Mouse (Mus musculus) lung, postnatal 36 days (tissue): Measurements from ENCODE around the gene Pde10a.

ENCODE experiments used
- DNase-seq: peaks from one replicate; pipeline ENCODE4 v3.0.0; 2022; ENCODE audit warnings: mixed read lengths

Pde10a gene

DNA sequence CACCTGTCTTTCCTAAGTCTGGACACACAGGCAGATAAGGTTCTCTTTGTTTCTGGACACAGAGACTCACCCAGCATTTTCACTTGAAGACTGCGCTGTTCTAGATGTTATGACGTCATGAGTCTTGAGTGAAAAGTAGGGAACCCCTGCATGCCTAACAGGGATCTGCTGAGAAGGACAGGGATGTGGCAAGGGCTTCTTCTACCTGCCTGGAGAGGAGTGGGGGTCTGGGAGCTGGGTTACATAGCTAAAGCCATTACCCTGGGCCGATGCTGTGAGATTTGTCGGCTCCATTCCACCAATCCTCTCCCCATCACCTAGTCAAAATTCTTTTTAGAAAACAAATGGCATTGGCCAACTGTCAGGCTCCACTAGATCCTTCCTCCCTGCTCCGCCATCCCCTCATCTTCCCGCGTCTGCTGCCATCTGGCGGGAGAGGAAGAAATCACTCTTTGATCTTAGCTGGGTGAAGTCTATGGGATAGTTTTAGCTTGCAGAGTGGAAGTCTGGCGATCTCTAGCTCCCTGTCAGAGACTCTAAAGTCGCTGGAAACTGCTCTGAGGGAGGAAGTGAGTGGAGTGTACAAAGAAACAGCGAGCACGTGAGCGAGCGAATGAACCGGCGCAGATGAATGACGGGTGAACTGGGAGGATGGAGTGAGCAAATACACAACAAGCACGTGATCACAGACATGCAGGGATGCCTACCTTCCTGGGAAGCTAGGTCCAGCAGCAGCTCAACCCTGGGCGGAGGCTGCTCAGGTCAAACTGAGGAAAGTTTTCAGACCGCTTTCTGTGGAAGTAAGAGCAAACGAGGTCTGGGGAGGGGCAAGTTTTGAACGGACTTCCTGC lies 67.5 kb downstream of the Pde10a start:
- DNase-seq: peak; percentile 53

DNA sequence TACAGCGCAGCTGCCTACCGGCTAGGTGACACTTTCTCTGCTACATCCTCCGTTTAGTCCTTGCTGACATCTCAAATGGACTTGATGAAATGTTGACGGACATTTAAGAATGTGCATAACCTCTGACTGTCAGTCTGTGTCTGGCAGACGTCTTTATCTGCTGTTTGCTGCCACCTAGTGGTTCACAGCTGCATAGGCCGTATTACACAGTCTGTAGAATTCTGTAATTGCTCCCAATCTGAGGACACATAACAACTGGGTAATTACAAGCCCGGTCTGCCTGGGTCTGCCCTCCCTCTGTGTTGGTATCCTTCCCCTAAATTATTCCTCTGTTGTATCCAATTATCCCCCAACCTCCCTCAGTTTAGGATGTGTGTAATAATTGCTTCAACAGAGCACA lies 72.6 kb downstream of the Pde10a start:
- DNase-seq: peak; percentile 75

DNA sequence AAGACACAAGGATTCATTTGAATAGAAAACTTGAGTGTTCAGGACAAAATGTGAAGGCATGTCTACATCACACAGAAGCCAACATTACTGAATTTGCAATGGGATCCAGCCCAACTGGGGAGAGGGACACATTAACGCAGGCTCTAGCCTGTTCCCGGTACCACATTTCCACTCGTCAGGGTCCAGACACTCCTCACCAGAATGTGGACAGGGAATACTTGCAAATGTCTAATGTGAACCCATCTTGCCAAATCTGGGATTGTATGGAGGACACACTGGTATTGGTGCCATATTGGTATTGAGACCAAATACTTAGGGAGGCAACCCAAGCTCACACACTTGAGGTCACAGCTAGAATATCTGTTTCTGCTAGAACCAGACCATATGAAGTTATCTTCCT lies 77.8 kb downstream of the Pde10a start:
- no peak for DNase-seq

DNA sequence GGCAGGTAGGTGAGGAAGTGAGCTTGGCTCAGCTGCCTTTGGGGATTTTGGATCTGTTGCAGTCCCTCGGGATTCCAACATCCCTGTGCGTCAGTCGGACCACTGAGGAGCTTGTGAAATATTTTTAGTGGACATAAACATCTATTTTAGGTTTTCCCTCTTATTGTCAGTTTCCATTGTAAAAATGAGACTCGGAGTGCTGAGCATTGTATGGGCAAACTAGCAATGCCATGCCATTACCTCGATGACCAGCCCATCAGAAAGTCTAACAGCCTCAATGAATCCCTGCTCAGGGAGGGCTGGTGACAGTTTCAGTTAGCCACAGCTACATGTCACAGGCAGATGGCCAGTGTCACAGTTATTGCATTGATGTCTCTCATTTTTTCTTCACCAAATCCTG lies 80.7 kb downstream of the Pde10a start:
- no peak for DNase-seq

DNA sequence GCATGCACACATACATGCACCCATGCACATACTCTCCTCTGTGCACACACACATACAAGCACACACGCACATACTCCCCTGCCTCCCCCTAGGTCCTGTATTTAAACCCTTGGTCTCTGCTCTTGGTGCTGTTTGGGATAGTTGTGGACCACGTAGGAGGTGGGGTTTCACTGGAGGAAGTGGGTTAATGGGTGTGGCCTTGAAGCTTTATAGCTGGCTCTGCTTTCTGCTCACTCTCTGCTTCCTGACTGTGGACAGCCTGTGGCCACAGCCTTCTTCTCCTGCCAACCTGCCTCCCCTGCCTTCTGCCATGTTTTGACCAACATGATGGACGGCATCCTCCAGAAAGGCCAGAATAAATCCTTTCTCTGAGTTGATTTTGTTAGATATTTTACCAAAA lies 81.5 kb downstream of the Pde10a start:
- DNase-seq: no peak

DNA sequence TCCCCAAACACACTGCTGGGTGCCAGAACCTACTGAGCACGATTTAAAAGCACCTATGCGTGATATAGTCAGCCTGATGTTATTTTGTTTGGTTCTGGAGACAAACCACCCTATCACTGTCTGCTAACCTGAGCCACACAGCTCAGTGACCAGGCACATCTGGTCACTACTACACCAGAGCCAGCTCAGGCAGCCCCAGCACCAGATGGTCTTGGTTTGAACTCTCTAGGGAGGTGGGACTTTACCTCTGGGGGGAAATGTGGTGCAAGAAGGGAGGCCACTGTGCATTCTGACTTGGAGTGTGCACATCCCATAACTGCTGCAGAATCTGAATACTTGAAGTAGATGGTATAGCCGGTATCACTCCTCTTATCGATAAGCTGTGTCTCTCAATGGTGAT lies 86.7 kb downstream of the Pde10a start:
- no peak for DNase-seq

DNA sequence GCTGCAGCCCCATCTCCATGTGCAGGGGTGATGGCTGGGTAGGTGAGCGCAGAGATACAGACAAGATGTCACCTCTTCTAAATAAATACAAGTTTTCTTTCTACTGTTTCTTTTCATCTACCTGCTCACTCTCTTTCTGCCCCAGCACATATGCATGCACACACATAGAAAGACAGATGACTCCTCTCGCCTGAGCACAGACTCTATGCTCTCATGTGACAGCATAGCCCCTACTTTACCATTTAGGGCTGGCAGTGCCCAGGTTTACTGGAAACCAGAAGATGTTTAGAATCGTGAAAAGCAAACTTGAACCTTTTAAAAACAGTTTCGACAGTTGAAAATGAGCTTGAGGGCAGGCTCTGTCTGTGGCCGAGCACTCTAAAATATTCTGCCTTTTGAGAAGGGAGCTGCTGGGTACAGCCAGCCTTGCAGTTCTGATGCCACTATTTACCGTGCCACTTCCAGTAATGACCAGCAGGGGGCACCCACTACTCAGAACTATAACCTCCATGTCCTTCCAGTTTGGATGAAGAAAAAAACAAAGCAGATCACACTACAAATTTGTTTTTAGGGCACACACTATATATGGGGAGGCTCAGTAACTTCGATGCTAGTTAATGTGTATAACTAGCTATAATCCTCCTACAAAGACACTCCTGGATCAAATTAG lies 88.8 kb downstream of the Pde10a start:
- DNase-seq: peak; percentile 88

DNA sequence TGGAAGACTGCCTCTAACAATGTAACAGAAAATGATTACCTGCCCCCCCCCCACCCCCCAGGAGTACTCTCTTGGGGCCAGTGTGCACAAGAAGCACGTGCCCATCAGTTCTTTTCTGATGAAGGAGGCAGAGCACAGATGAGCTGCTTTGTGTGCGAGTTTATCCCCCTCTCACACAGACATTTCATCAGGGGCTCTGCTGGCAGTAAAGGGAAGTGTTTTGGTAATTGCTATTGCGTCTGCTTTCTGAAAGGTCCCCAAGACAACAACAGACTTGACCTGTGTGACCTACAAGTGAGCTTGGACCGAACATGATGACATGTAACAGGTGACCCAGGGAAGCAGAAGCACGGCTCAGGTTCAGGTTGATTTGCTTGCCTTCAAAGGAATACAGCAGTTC lies 95.2 kb downstream of the Pde10a start:
- DNase-seq: no peak

DNA sequence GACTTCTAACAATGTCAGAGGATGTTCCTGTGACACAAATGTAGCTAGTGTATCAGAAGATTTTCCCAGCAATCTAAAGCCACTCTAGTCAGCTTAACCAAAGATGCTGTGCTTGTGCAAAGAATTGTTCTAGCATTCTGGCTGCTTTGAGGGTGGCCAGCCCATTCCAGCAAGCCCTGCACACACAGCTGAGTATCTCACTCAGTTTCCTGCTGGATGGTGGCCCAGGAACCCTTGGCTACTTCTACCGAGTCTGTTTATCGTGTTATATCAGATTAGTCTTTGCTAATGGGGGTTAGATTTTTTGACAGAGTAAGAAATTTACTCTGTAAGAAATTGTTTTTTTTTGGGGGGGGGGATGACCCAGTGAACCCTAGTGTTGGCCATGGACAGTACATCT lies 95.9 kb downstream of the Pde10a start:
- DNase-seq: peak; percentile 24

DNA sequence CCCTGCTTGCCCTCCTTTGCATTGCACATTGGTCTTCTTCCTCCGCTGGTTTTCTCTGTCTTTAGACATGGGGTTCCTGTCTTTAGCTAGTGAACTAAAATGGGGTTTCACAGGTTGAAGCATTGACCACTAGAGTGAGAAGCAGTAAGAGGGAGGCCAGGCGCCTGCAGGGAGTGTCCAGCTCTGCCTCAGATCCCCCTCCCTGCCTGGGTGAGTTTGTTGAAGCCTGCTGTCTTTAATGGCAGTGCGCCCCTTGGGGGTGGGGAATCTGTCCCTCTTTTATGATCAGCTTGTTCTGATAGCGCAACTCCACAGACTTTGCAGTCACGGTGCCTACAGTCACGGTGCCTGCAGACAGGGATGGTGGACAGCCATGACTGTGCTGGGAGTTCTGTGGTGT lies 96.7 kb downstream of the Pde10a start:
- DNase-seq: no peak

DNA sequence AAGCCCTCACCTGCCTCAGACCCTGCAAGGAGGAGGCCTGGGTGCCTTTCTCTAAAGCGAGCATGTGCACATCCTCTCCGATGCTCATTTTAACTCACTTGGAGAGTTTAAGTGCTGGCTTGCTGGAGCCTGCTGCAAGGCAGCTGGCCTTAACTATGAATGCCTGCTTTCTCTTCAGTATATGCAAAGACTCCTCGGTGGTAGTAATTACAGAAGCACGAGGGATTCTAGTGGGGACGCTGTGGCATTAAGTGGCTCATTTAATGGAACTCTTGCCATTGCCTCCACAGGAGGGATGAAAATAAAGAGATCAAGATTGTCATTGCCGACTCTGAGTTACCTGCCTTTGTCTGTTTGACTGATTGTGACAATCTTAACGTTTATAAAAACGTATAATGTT lies 101.2 kb downstream of the Pde10a start:
- no peak for DNase-seq

DNA sequence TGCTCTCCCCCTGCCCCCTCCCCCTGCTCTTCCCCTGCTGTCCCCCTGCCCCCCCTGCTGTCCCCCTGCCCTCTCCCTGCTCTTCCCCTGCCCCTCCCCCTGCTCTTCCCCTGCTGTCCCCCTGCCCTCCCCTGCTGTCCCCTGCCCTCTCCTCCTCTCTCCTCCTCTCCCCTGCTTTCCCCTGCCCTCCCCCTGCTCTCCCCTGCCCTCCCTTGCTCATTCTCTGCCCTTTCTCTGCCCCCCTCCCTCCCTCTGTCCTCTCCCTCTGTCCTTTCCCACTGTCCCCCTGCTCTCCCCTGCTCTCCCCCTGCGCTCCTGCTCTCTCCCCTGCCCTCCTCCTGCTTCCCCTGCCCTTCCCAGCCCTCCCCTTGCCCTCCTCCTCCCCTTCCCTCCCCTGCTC lies 106.5 kb downstream of the Pde10a start:
- no peak for DNase-seq

DNA sequence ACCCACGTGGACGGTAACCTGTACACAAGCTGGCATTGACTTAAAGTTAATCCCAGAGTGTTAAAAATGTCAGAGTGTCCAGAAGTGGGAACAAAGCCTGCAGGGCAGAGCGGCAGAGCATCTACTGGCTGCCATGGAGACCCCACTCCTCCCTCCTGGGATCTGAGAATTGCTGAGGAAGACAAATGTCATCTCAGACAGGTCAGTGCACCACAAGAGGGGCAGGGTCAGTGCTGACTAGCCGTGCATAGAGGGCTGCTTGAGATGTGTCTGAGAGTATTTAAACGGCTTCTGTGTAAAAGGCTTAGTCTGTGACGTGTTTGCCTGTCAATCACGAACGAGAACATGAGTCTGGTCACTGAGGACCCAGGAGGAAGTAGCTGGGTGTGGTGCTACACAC lies 108.4 kb downstream of the Pde10a start:
- no peak for DNase-seq

DNA sequence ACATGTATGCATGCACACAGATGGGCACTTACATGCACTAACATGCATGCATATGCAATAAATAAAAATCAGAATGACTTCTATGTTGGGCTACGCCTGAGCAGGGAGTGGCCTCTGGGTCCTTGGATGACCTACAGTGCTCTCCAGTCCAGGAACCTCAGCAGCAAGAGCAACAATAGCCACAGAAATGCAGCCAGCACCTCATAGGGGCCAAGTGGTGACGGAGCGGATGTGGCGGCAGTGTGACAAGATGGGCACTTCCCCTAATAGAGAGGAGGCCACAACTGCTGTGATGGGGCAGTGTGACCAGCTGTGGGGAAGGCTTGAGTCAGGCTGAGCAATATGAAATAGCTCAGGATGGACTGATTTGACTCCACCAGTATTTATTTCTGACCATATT lies 109.3 kb downstream of the Pde10a start:
- no peak for DNase-seq

DNA sequence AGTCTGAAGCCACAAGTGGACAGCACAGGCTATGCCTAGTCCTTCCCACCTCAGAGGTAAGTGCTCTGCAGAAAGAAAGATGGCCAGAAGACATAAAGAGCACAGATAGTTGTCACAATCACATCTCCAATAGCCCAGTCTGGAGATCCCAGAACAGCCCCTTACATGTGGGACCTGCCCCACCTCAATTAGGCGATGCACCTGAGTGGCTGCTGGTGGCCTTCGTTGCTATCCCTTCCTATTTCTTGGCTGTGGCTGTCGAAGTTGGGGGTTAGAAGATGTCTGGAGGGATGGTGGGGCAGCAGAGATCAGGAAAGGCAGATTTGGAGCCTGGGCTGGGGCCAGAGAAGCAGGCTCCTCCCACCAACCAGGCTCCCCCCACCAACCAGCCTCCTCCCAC lies 111.1 kb downstream of the Pde10a start:
- no peak for DNase-seq

DNA sequence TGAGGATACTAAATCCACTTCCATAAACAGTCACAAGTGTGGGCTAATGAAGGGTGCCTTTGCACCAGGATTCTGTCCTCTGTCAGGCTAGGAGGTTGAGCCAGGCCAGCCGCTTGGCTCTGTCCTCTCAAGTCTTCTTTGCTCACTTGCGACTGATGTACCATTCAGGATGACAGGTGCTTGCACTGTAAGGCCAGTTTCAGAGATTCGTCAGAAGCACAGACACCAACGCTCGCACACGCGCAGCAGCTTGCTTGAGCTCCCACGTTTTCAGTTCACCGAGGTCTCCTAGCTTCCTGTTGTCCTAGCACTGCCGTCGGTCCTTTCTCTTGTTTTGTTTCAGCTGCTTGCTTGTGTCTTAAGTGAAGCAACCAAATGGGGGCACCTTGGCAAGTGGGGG lies 111.5 kb downstream of the Pde10a start:
- no peak for DNase-seq

DNA sequence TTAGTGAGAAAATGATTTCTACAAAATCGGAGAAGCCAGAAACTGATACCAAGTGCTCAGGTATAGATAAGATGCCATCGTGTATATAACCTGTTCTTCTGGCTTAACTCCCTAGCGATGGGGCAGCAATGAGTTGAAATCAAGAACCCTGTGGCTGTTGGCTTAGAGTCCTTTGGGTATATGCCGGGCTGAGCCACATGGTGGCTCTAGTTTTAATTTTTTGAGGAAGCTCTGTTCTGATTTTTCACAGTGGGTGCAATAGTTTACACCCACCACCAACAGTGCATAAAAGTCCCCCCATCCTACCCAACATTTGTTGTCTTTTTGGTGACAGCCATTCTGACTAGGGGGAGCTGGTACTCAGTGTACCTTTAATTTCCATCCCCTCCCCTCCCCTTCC lies 112.0 kb downstream of the Pde10a start:
- DNase-seq: no peak

DNA sequence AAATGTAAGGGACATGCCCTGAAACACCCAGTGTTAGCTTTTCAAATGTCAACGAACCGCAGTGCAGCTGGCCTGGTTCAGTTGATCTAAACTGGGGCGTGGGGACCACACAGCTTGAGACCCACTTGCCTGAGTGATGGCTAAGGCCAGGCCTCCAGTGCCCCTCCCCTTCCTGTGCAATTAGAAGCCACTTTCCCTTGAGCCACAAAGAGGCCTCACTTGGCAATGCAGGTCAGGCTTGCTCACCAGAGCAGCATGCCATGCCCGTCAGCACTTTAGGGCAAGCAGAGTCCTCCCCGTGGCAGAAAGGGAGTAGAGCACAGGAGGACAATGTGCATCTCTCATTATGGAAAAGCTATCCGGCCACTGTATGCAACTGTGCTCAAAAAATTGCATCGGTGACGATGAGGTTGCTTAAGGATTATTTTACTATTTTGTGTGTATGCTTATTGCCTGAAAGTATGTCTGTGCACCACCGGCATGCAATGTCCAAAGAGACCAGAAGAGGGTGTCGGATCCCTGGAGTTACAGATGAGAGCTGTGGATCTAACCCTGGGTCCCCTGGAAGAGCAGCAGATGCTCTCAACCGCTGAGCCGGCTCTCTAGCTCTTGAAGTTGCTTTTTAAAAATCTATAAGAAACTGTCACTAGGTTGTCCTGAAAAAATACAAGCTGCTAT lies 114.7 kb downstream of the Pde10a start:
- DNase-seq: no peak

DNA sequence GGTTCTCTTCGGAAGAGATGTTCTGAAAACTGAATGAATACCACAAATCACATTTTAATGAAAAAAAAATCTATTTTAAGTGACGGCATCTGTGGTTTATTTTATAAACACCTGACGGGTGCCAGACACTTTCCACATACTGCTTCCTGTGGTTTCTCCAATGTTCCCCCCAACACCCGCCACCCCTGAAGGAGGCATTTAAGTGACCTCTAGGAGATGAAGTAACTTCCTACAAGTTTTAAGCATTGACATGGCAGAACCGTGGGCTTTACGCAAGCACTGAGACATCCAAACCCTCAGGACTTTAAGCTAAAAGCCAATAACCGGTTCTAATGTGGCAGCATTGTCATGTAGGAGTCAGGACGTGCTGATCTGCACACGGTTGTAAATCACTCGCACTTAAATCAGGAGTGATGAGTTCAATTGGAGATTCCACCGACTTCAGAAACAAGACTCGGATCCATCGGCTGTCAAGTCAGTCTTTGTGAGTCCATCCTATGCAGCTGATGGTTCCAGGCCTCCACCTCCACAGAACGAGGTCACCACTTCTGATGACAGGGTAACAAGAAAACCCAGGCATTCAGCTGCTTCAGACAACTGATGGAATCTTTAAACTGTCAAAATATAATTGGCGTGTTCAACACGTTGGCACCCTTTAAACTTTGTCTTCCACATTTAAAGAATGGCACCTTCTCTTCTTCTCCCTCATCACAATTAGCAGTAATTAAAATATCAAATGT lies 115.7 kb downstream of the Pde10a start:
- peak; percentile 6 for DNase-seq

DNA sequence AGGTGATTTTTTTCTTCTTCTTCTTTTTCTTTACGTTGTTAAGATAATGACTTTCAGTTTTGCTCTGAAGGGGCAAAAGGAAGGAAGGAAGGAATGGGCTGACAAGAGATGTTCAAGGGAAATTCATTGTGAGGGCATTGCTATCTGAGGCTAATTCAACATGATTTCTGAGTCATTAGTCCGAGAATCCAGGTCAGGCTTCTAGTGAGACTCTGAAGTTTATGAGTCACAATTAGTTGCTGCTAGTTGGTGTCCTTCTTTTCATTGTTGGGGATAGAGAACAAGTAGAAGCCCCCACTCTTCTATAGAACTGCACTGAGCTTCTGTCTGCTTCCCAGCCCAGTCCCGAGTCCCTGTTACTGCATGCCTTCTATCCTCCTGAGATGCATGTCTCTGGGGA lies 116.3 kb downstream of the Pde10a start:
- DNase-seq: no peak

DNA sequence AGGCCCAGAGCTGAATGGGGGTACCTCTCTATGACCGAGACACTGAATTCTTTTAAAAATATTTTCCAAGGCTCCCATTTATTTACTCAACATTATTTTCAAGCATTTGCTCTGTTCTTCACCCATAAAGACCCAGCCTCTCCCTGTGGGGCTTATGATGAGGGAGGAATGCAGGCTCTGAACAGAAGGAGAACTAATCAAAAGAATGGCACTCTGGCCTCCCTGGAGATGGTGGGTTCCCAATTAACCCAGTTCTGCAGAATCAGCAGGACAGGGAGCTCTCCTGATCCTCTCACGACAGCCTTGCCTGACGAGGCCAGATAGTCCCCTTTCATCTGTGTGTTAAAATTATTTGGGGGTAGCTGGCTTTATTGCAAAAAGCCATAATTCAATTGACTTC lies 117.2 kb downstream of the Pde10a start:
- DNase-seq: no peak

DNA sequence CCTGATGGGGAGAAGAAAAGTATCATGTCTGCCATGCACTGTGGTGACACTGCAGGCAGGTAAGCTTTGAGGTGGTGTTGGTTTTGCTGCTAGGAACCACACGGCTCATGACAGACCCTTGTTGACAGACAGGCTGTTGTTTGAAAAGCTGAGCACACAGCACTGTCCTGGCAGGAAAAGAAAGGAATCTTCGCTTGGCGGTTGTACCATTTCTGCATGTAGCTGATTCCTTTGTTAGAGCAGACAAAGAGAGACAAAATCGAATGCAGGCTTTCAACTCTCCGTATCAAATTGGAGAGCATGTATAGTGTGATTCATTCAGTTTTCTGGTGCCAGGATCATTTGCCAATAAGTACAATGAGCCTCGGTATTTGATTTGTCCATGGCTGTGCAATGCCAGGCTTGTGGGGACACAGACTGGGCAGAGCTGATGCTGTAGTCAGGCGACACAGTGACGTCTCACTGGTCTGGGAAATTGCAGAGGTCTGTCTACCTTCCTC lies 122.2 kb downstream of the Pde10a start:
- DNase-seq: peak; percentile 9

DNA sequence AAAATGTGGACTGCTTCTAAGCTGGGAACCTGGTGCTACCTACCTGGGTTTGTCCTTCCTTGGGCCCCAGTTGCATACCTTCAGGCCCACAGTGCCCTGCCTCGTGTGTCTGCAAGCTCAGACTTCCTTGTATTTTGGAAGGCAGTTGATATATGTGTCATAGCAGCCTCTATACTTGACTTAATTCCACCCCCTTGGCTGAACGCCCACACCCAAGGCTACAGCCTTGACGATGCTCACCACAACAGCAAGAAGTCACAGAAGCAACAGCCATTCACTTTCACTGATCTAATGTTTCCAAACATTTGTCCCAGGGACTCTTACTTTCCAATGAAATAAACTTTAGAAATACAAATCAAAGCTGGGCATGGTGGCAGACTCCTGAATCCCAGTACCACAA lies 123.1 kb downstream of the Pde10a start:
- peak; percentile 10 for DNase-seq
